Mouse (Mus musculus) limb, embryonic 14.5 days (tissue): ENCODE data around the gene Armc12. TPM values are rescaled to one million over a fixed set of nuclear protein-coding genes. Genes with fewer than 3 reads are reported as not detected.

Experiments used
- ATAC-seq: fragments of 200-750 bp; cut with Nextera tagmentation; 2 replicates; pipeline ENCODE4 v1.8.0; 2017; ENCODE audit warnings: low read depth, moderate number of reproducible peaks, moderate TSS enrichment; ENCODE audit not compliant: low FRiP score
- DNase-seq: peaks from one replicate; pipeline ENCODE4 v3.0.0-alpha.2; 2015; ENCODE audit warnings: low spot score
- H3K27ac ChIP-seq: fragments of 300-500 bp; sonication (generic); replicated peaks from 2 replicates; pipeline ENCODE4 v1.5.1; 2014; ENCODE audit warnings: low read depth, mild to moderate bottlenecking, low read length, moderate library complexity, mixed read lengths
- H3K27me3 ChIP-seq: fragments of 300-500 bp; sonication (generic); 2 replicates; pipeline ENCODE4 v1.6.1; 2014; ENCODE audit warnings: low read length, mixed read lengths; ENCODE audit not compliant: control insufficient read depth, insufficient read depth
- H3K36me3 ChIP-seq: fragments of 300-500 bp; sonication (generic); 2 replicates; pipeline ENCODE4 v1.6.1; 2014; ENCODE audit warnings: mild to moderate bottlenecking, low read length, moderate library complexity, mixed read lengths; ENCODE audit not compliant: control insufficient read depth, insufficient read depth
- H3K4me1 ChIP-seq: fragments of 300-500 bp; sonication (generic); 2 replicates; pipeline ENCODE4 v1.6.1; 2014; ENCODE audit warnings: antibody characterized with exemption, low read length, mixed read lengths; ENCODE audit not compliant: control insufficient read depth, insufficient read depth
- H3K4me2 ChIP-seq: fragments of 300-500 bp; sonication (generic); replicated peaks from 2 replicates; pipeline ENCODE4 v1.6.1; 2014; ENCODE audit warnings: low read depth, mild to moderate bottlenecking, low read length, moderate library complexity; ENCODE audit not compliant: severe bottlenecking
- H3K4me3 ChIP-seq: fragments of 300-500 bp; sonication (generic); replicated peaks from 2 replicates; pipeline ENCODE4 v1.5.1; 2014; ENCODE audit warnings: low read length
- H3K9ac ChIP-seq: fragments of 300-500 bp; sonication (generic); 2 replicates; pipeline ENCODE4 v1.6.1; 2014; ENCODE audit warnings: mild to moderate bottlenecking, low read depth, low read length, moderate library complexity; ENCODE audit not compliant: severe bottlenecking
- H3K9me3 ChIP-seq: fragments of 300-500 bp; sonication (generic); 2 replicates; pipeline ENCODE4 v1.6.1; 2016; ENCODE audit warnings: low read length; ENCODE audit not compliant: control insufficient read depth
- POLR2A ChIP-seq: fragments of 200-500 bp; IDR thresholded peaks from 2 replicates; pipeline ENCODE4 v1.8.0; 2012; ENCODE audit warnings: inconsistent platforms, mild to moderate bottlenecking, moderate library complexity, borderline replicate concordance; ENCODE audit not compliant: insufficient read depth, insufficient read length; ENCODE audit errors: extremely low read depth
- WGBS: fragments of 180-500 bp; shearing (Covaris S2); extraction: QIAGEN DNeasy Blood & Tissue Kit; methylation state at CpG from one replicate; pipeline ENCODE4 v1.1.7; 2014; 5-methylcytosine and 5-hydroxymethylcytosine counted together
- microRNA-seq: library from miRNA; unstranded; fragments of <30 nt; microRNA quantifications from one replicate; pipeline ENCODE4, GENCODE M21; 2016
- polyA plus RNA-seq, 2 experiments: library from polyadenylated mRNA; depleted of rRNA in 1 of 2; stranded (reverse) in 1 of 2; unstranded in 1 of 2; fragments of >200 nt; fragmentation: Nextera tagmentation in 1 of 2; extraction: Ambion mirVana in 1 of 2; gene quantifications; 2 replicates each; pipeline versions ENCODE4 v1.2.1 to v1.2.3; 2012 to 2014

The Armc12 gene
- polyA plus RNA-seq, 2 experiments, result 0.04 TPM; not detected in 1

DNA sequence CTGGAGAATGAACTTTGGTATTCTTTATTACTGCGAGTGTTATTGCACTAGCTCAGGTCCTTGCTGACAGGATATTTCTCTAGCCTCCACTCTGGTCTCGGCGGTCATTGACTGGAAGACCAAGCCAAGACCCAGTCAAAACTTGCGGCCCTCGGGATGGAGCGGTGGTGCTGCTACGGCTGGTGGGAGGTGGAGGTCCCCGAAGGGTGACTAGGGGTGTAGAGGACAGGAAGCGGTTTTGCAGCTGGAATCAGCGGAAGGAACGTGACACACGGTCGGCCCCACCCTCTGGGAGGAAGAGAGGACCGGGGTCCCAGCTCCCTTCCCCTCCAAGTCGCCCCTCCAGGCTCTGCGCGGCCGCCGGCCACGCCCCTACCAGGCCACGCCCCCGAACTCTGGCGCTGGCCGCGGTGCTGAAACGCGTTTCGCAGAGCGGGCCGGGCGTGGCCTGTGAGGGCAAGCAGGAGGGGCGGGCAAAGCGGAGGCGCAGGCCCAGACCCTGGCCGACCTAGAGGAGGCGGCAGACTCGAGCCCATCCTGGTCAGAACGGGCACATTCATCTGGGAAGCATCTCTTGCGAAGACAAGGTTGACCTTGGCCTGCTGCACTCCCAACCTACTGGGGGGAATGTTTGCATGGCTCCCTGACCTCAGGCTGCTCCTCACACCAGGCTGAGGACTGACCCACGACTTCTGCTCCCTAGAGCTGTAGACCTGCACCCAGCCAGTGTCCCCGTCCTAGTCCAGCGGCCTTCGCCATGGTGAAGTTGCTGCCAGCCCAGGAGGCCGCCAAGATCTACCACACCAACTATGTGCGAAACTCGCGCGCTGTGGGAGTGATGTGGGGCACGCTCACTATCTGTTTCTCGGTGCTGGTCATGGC is 44.9 kb downstream of the Armc12 start, which contains the start of gene Lhfpl5:
TSS of gene Lhfpl5 (plus strand) at position 398 of the 882 bp plus-strand sequence.
- ATAC-seq (peak; percentile 68), DNase-seq (peak; percentile 35)
- Histone ChIP-seq H3K4me2 (peak within 1 kb of the TSS; percentile 45), H3K9ac (no peak within 1 kb of the TSS), H3K27ac (no peak within 1 kb of the TSS), H3K27me3 (no peaks in the 10 kb centered on the region), H3K4me1 (peaks cover 9% of the 10 kb centered on the region; the same call in 1 of the 2 replicates), H3K9me3 (no peaks in the 10 kb centered on the region), H3K36me3 (no peaks in the 10 kb centered on the region), H3K4me3 (peak within 1 kb of the TSS; percentile 19)
- TF ChIP-seq POLR2A, result no peak
- 18% methylated on average over 45 of the region's 50 CpGs for WGBS

DNA sequence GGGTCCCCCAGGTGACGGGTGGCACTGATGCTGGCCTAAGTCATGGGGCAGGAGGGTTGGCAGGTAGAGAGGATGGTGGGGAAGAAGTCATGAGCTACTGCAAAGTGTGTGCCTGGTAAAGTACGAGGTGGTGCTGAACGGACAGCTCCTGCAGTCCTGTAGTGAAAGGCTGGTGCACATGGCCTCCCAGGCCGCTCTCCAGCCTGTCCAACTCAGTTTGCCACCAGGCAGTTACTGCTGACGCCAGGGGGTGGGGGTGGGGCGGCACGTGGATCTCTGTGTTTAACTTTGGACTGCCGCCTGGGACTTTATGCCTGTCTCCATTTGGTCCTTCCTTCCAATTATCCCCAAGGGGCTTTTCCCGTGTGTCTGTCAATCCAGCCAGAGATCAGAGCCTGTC is 49.8 kb downstream of the Armc12 start:
- no peak overlapping the region for H3K9ac ChIP-seq
- H3K9me3 ChIP-seq, result no peaks in the 10 kb centered on the region
- H3K4me3 ChIP-seq, result no peak overlapping the region
- H3K4me2 ChIP-seq, result no peak overlapping the region
- WGBS, result 5% methylated on average over 9 of the region's 9 CpGs
- no peaks in the 10 kb centered on the region for H3K36me3 ChIP-seq
- no peak for TF ChIP-seq POLR2A
- ATAC-seq (0 out of 2 replicates have a peak, but pooled peaks have one; percentile 48), DNase-seq (peak; percentile 87)
- no peaks in the 10 kb centered on the region for H3K27me3 ChIP-seq
- H3K4me1 ChIP-seq, result peaks cover 6% of the 10 kb centered on the region; the same call in 1 of the 2 replicates
- no peak overlapping the region for H3K27ac ChIP-seq

DNA sequence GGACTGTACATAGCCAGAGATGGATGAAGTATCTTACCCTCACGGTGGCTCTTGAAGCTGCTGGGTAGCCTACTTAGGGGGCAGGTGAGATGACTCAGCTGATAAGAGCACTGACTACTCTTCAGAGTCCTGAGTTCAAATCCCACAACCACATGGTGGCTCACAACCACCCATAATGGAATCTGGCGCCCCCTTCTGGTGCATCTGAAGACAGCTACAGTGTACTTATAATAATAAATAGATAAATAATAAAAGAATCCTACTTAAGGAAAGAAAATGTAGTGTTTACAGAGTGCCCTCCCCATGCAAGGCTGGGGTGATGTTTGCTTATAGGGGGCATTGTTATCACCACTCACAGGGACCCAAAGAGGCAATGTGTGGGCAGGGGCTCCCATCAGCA is 50.5 kb downstream of the Armc12 start:
- Histone ChIP-seq H3K4me1 (no peaks in the 10 kb centered on the region), H3K4me3 (no peak overlapping the region), H3K4me2 (no peak overlapping the region), H3K9ac (no peak overlapping the region), H3K27ac (no peak overlapping the region), H3K36me3 (no peaks in the 10 kb centered on the region), H3K9me3 (no peaks in the 10 kb centered on the region), H3K27me3 (no peaks in the 10 kb centered on the region)
- 58% methylated on average over 2 of the region's 2 CpGs for WGBS
- ATAC-seq (no peak), DNase-seq (no peak)
- no peak for TF ChIP-seq POLR2A

DNA sequence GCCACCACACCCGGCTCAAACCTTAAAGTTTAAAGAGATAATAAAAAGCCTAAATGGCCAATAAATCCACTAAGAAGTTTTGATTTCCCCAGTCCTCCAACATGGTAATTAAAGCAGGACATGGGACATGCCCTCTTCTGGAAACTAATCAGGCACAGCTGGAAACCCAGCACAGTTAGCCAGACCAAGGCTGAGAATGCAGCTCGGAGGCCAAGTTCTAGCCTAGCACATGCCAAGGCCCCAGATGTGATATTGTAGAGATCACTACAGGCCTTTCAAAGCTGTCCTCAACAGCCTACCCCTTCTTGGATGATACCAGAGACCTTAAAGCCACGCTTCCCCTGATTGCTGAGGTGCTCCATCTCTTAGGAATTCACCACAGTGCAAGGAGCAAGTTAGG is 55.9 kb downstream of the Armc12 start:
- Histone ChIP-seq H3K27ac (no peak overlapping the region), H3K9ac (no peak overlapping the region), H3K4me1 (no peaks in the 10 kb centered on the region), H3K4me2 (no peak overlapping the region), H3K4me3 (no peak overlapping the region), H3K36me3 (peaks cover 37% of the 10 kb centered on the region), H3K9me3 (no peaks in the 10 kb centered on the region), H3K27me3 (no peaks in the 10 kb centered on the region)
- no peak for ATAC-seq
- DNase-seq, result no peak
- no peak for TF ChIP-seq POLR2A
- 42% methylated on average over 3 of the region's 3 CpGs for WGBS

DNA sequence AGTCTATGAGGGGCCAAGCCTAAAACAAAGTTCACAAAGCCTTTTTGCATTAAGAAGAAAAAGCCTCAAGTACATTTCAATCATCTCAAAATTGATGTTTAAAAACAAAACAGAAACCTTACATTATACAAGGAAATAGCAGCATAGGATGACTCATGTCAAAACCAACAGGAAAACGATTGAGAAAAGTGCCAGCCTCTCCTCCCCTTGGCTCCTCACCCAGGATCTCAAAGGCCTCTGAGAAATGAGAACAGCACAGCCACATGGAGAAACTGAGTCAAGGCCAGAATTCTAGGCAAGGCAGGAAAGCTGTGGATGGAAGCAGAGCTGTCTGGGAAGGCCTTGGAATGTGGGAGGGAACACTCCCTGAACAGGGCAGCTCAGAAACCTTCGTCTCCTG is 58.0 kb downstream of the Armc12 start:
- no peak for DNase-seq
- no peak overlapping the region for H3K4me3 ChIP-seq
- H3K27ac ChIP-seq, result no peak overlapping the region
- no peak overlapping the region for H3K9ac ChIP-seq
- WGBS, result 85% methylated on average over 2 of the region's 2 CpGs
- no peaks in the 10 kb centered on the region for H3K4me1 ChIP-seq
- no peak for TF ChIP-seq POLR2A
- H3K9me3 ChIP-seq, result no peaks in the 10 kb centered on the region
- peaks cover 58% of the 10 kb centered on the region for H3K36me3 ChIP-seq
- H3K27me3 ChIP-seq, result no peaks in the 10 kb centered on the region
- ATAC-seq, result no peak
- no peak overlapping the region for H3K4me2 ChIP-seq

Small RNAs within 50 kb of the gene (microRNA-seq; reads per million reads assigned to microRNA genes)
- gene Gm25195 (not detected), gene Mir6969 (not detected)

Other genes starting within 250 kb of the Armc12 start
- gene Fance, start 217.3 kb upstream of the Armc12 start, polyA plus RNA-seq (2012; rRNA removed), result 28.3 and 32.4 TPM in 2 replicates
- gene Fance, start 217.3 kb upstream of the Armc12 start, polyA plus RNA-seq (2014; fragmentation: Nextera tagmentation; extraction: Ambion mirVana), result 30.8 and 36.1 TPM in 2 replicates
- 3,249 and 4,469 TPM in 2 replicates for gene Rpl10a, start 202.3 kb upstream of the Armc12 start, polyA plus RNA-seq (2012; rRNA removed)
- gene Rpl10a, start 202.3 kb upstream of the Armc12 start, polyA plus RNA-seq (2014; fragmentation: Nextera tagmentation; extraction: Ambion mirVana), result 810 and 905 TPM in 2 replicates
- gene Tead3, start 180.0 kb upstream of the Armc12 start, polyA plus RNA-seq (2012; rRNA removed), result 85.6 and 102 TPM in 2 replicates
- gene Tead3, start 180.0 kb upstream of the Armc12 start, polyA plus RNA-seq (2014; fragmentation: Nextera tagmentation; extraction: Ambion mirVana), result 17.4 and 17.9 TPM in 2 replicates
- 5.0 and 7.4 TPM in 2 replicates for gene Tulp1, start 165.6 kb upstream of the Armc12 start, polyA plus RNA-seq (2012; rRNA removed)
- gene Tulp1, start 165.6 kb upstream of the Armc12 start, polyA plus RNA-seq (2014; fragmentation: Nextera tagmentation; extraction: Ambion mirVana), result 4.9 and 6.4 TPM in 2 replicates
- 21.4 and 23.3 TPM in 2 replicates for gene Fkbp5, start 13.3 kb upstream of the Armc12 start, polyA plus RNA-seq (2012; rRNA removed)
- 8.7 and 9.2 TPM in 2 replicates for gene Fkbp5, start 13.3 kb upstream of the Armc12 start, polyA plus RNA-seq (2014; fragmentation: Nextera tagmentation; extraction: Ambion mirVana)
- gene Clpsl2, start 18.6 kb downstream of the Armc12 start, polyA plus RNA-seq (2012; rRNA removed), result 0.18 TPM in 1 of 2 replicates, not detected in the other
- gene Clpsl2, start 18.6 kb downstream of the Armc12 start, polyA plus RNA-seq (2014; fragmentation: Nextera tagmentation; extraction: Ambion mirVana), result not detected in 2 replicates
- gene Clps, start 30.0 kb downstream of the Armc12 start, polyA plus RNA-seq (2012; rRNA removed), result 0.15 and 0.59 TPM in 2 replicates
- not detected in 2 replicates for gene Clps, start 30.0 kb downstream of the Armc12 start, polyA plus RNA-seq (2014; fragmentation: Nextera tagmentation; extraction: Ambion mirVana)
- 0.05 TPM in 1 of 2 replicates, not detected in the other for gene Lhfpl5, start 44.8 kb downstream of the Armc12 start, polyA plus RNA-seq (2012; rRNA removed)
- 0.17 and 0.53 TPM in 2 replicates for gene Lhfpl5, start 44.8 kb downstream of the Armc12 start, polyA plus RNA-seq (2014; fragmentation: Nextera tagmentation; extraction: Ambion mirVana)
- 59.8 and 61.2 TPM in 2 replicates for gene Srpk1, start 91.9 kb downstream of the Armc12 start, polyA plus RNA-seq (2012; rRNA removed)
- 101 and 115 TPM in 2 replicates for gene Srpk1, start 91.9 kb downstream of the Armc12 start, polyA plus RNA-seq (2014; fragmentation: Nextera tagmentation; extraction: Ambion mirVana)
- gene Slc26a8, start 159.4 kb downstream of the Armc12 start, polyA plus RNA-seq (2012; rRNA removed), result 2.6 TPM in 2 replicates
- 0.77 and 1.6 TPM in 2 replicates for gene Slc26a8, start 159.4 kb downstream of the Armc12 start, polyA plus RNA-seq (2014; fragmentation: Nextera tagmentation; extraction: Ambion mirVana)
- gene Mapk14, start 160.5 kb downstream of the Armc12 start, polyA plus RNA-seq (2012; rRNA removed), result 74.1 and 76.6 TPM in 2 replicates
- gene Mapk14, start 160.5 kb downstream of the Armc12 start, polyA plus RNA-seq (2014; fragmentation: Nextera tagmentation; extraction: Ambion mirVana), result 53.8 and 58.0 TPM in 2 replicates
- gene AC170998.1, start 195.3 kb downstream of the Armc12 start, polyA plus RNA-seq (2012; rRNA removed), result 0.26 and 0.54 TPM in 2 replicates
- 1.9 and 2.2 TPM in 2 replicates for gene AC170998.1, start 195.3 kb downstream of the Armc12 start, polyA plus RNA-seq (2014; fragmentation: Nextera tagmentation; extraction: Ambion mirVana)
- 38.3 and 39.4 TPM in 2 replicates for gene Mapk13, start 238.5 kb downstream of the Armc12 start, polyA plus RNA-seq (2012; rRNA removed)
- gene Mapk13, start 238.5 kb downstream of the Armc12 start, polyA plus RNA-seq (2014; fragmentation: Nextera tagmentation; extraction: Ambion mirVana), result 47.4 and 55.6 TPM in 2 replicates